28 mouse cellular contexts compared by ENCODE assay signal in genomic region chr14:78921219-78921618, GRCm38 (mm10).
DNase-seq lines count a peak whose midpoint lies in the region; ATAC-seq and TF ChIP-seq lines count a peak whose summit lies in the region.
"Had no signal": no experiment of that assay in that cellular context is flagged by ENCODE, and none has a peak within 500 bp of the region (broad histone marks: within the 10 kb centered on the region; RNA-seq: fewer than 3 reads in every experiment).

No protein-coding gene starts in this region.

- WGBS in lung, embryonic 14.5 days: 34% methylated on average over 2 of the region's 2 CpGs
- WGBS in embryonic facial prominence, embryonic 11.5 days: 58% methylated on average over 2 of the region's 2 CpGs

- H3K4me2 ChIP-seq in lung, embryonic 14.5 days: no peak overlapping the region
- no peak overlapping the region for H3K4me2 ChIP-seq in embryonic facial prominence, embryonic 11.5 days (ENCODE audit: low read depth, low read length)
- H3K4me2 ChIP-seq: forebrain, embryonic 13.5 days; hindbrain, embryonic 14.5 days; neural tube, embryonic 12.5 days; stomach, embryonic 15.5 days had no signal

- no peaks in the 10 kb centered on the region for H3K9me3 ChIP-seq in lung, embryonic 14.5 days (ENCODE audit: low read depth, low read length)
- no peaks in the 10 kb centered on the region for H3K9me3 ChIP-seq in embryonic facial prominence, embryonic 11.5 days (replicated peaks; ENCODE audit: control insufficient read depth, low read length)
- H3K9me3 ChIP-seq: forebrain, embryonic 13.5 days; limb, embryonic 10.5 days; midbrain, embryonic 10.5 days; neural tube, embryonic 12.5 days; stomach, embryonic 15.5 days had no signal

- DNase-seq in gastrocnemius, postnatal 25 days: peak; percentile 8
- DNase-seq in gastrocnemius, postnatal 14 days: no peak
- peak; percentile 19 for DNase-seq in lung, embryonic 14.5 days
- DNase-seq in lung, postnatal 14 days: no peak
- peak; percentile 32 for DNase-seq in embryonic facial prominence, embryonic 11.5 days (ENCODE audit: low spot score)
- no peak for DNase-seq in cerebellum, postnatal 36 days
- no peak for DNase-seq in adrenal gland, postnatal 25 days
- no peak for DNase-seq in lung, postnatal 36 days
- DNase-seq: adrenal gland, postnatal 36 days; cerebellum, adult 11-12 months; cerebellum, postnatal 14 days; embryo, embryonic 11 days; gastrocnemius, postnatal 36 days; heart, postnatal 10 days; kidney, postnatal 10 days; layer of hippocampus, adult 9-11 months; lung, adult 18-20 months; lung, postnatal 4 days; thymus, adult 18-20 months had no signal

- no peak overlapping the region for H3K9ac ChIP-seq in lung, embryonic 14.5 days
- H3K9ac ChIP-seq in embryonic facial prominence, embryonic 11.5 days (replicated peaks; ENCODE audit: low read length): no peak overlapping the region
- H3K9ac ChIP-seq: forebrain, embryonic 13.5 days; hindbrain, embryonic 14.5 days; neural tube, embryonic 12.5 days; stomach, embryonic 15.5 days had no signal

- H3K4me3 ChIP-seq in lung, embryonic 14.5 days (ENCODE audit: low read depth, low read length): no peak overlapping the region
- H3K4me3 ChIP-seq in embryonic facial prominence, embryonic 11.5 days (ENCODE audit: low read depth, low read length): no peak overlapping the region
- H3K4me3 ChIP-seq: forebrain, embryonic 13.5 days; left cerebral cortex, adult 2 months; limb, embryonic 10.5 days; midbrain, embryonic 10.5 days; neural tube, embryonic 12.5 days; stomach, embryonic 15.5 days had no signal

- intact Hi-C loops in gastrocnemius, postnatal 14 days (cut with DNase I; ENCODE audit: low total_unique reads): no loop called here

- H3K36me3 ChIP-seq in lung, embryonic 14.5 days (ENCODE audit: insufficient read depth): no peaks in the 10 kb centered on the region
- H3K36me3 ChIP-seq in embryonic facial prominence, embryonic 11.5 days (replicated peaks; ENCODE audit: control insufficient read depth, insufficient read depth, low read depth, low read length): no peaks in the 10 kb centered on the region
- H3K36me3 ChIP-seq: limb, embryonic 10.5 days; midbrain, embryonic 10.5 days; neural tube, embryonic 12.5 days; stomach, embryonic 15.5 days had no signal

- TF ChIP-seq CTCF in lung, embryonic 14.5 days (IDR thresholded peaks at IDR 0.05; ENCODE audit: low read depth): no peak

- no peak overlapping the region for H3K27ac ChIP-seq in lung, embryonic 14.5 days (ENCODE audit: low read depth)
- H3K27ac ChIP-seq in embryonic facial prominence, embryonic 11.5 days (replicated peaks; ENCODE audit: low read depth, low read length): no peak overlapping the region
- H3K27ac ChIP-seq: forebrain, embryonic 13.5 days; hindbrain, embryonic 14.5 days; left cerebral cortex, adult 2 months; limb, embryonic 10.5 days; midbrain, embryonic 10.5 days; neural tube, embryonic 12.5 days; stomach, embryonic 15.5 days had no signal

- ATAC-seq in lung, embryonic 14.5 days (ENCODE audit: insufficient read depth): no peak
- no peak for ATAC-seq in embryonic facial prominence, embryonic 11.5 days (replicated peaks; ENCODE audit: insufficient number of reproducible peaks, low FRiP score, low TSS enrichment, low read depth)
- ATAC-seq: forebrain, embryonic 13.5 days; Patski had no signal

- H3K4me1 ChIP-seq in lung, embryonic 14.5 days (ENCODE audit: insufficient read depth): no peaks in the 10 kb centered on the region
- H3K4me1 ChIP-seq in embryonic facial prominence, embryonic 11.5 days (ENCODE audit: control insufficient read depth, insufficient read depth, low read length): no peaks in the 10 kb centered on the region
- H3K4me1 ChIP-seq: forebrain, embryonic 13.5 days; limb, embryonic 10.5 days; midbrain, embryonic 10.5 days; neural tube, embryonic 12.5 days; stomach, embryonic 15.5 days had no signal

- no peaks in the 10 kb centered on the region for H3K27me3 ChIP-seq in lung, embryonic 14.5 days (ENCODE audit: insufficient read depth, low read length)
- no peaks in the 10 kb centered on the region for H3K27me3 ChIP-seq in embryonic facial prominence, embryonic 11.5 days (ENCODE audit: control insufficient read depth, insufficient read depth, low read length)
- H3K27me3 ChIP-seq: CH12.LX; forebrain, embryonic 13.5 days; neural tube, embryonic 12.5 days; Patski; stomach, embryonic 15.5 days had no signal

Comparison
In these comparisons a context has a peak if more than half of its experiments do, and no peak if none do; other contexts are left out.
1. DNase-seq: peak in gastrocnemius, postnatal 25 days (single experiment), lung, embryonic 14.5 days (single experiment) and embryonic facial prominence, embryonic 11.5 days (single experiment); none in gastrocnemius, postnatal 14 days (single experiment), lung, postnatal 14 days (single experiment), cerebellum, postnatal 36 days (0 of 2), adrenal gland, postnatal 25 days (single experiment) and lung, postnatal 36 days (single experiment).